Mouse (Mus musculus): Measurements from ENCODE around the gene Palm2. TPM values are rescaled to one million over a fixed set of nuclear protein-coding genes. Genes with fewer than 3 reads are reported as not detected.

Gene Palm2
- polyA plus RNA-seq, 1 experiment from 2014 or later: 7.5 TPM

DNA sequence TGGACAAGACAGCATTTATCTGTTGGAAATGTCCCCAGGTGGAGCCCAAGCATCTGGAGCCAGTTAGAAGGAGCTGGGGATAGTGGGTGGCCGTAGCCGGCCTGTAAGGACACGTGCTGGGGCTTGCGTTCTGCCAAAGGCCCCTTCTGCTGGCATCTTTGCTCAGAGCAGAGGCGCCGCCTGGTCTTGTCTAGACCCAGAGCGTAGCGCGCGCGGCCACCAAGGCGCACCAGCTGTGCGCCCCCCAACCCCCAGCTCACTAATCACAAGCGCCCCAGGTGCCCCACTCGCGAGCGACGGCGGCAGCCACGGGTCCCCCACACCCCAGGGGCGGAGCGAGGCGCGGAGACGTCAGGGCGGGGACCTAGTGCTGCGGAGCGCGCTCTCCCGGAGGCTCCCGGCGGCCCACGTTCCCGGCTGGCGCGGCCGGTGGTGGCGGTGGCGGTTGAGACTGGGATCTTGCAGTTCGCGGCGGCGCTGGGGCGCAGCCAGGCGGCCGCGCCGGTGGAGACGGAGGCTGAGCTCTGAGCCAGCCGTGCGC lies 133.7 kb downstream of the Palm2 start, which contains the start of gene Pakap:
TSS of gene Pakap (plus strand) at position 514 of the 541 bp plus-strand sequence.
- TF ChIP-seq CTCF (IDR thresholded peaks at IDR 0.05; ENCODE audit: low read depth): no peak
- H3K4me1 ChIP-seq (ENCODE audit: insufficient read depth): peaks cover 6% of the 10 kb centered on the region; the same call in 1 of the 2 replicates
- H3K27me3 ChIP-seq (ENCODE audit: insufficient read depth, low read length): no peaks in the 10 kb centered on the region
- under 1% methylated on average over 36 of the region's 51 CpGs for WGBS
- ATAC-seq (ENCODE audit: insufficient read depth): peak; percentile 91
- peak within 1 kb of the TSS; percentile 61 for H3K4me3 ChIP-seq (ENCODE audit: low read depth, low read length)
- no peaks in the 10 kb centered on the region for H3K36me3 ChIP-seq (ENCODE audit: insufficient read depth)
- no peaks in the 10 kb centered on the region for H3K9me3 ChIP-seq (ENCODE audit: low read depth, low read length)
- H3K4me2 ChIP-seq: peak within 1 kb of the TSS; percentile 76
- peak within 1 kb of the TSS; percentile 94 for H3K27ac ChIP-seq (ENCODE audit: low read depth)
- H3K9ac ChIP-seq: peak within 1 kb of the TSS; percentile 81
- DNase-seq: peak; percentile 84

GRCm38 (mm10) chr4:57568268-57569068 lies 134.4 kb downstream of the Palm2 start:
- 21% methylated on average over 19 of the region's 19 CpGs for WGBS
- Histone ChIP-seq H3K4me1 (ENCODE audit: insufficient read depth) (peaks cover 6% of the 10 kb centered on the region; the same call in 1 of the 2 replicates), H3K4me2 (peak overlapping the region; percentile 76), H3K36me3 (ENCODE audit: insufficient read depth) (no peaks in the 10 kb centered on the region), H3K9me3 (ENCODE audit: low read depth, low read length) (no peaks in the 10 kb centered on the region), H3K27me3 (ENCODE audit: insufficient read depth, low read length) (no peaks in the 10 kb centered on the region), H3K9ac (peak overlapping the region; percentile 81), H3K27ac (ENCODE audit: low read depth) (peak overlapping the region; percentile 94), H3K4me3 (ENCODE audit: low read depth, low read length) (peak overlapping the region; percentile 61)
- no peak for TF ChIP-seq CTCF (IDR thresholded peaks at IDR 0.05; ENCODE audit: low read depth)
- DNase-seq (peak; percentile 56), ATAC-seq (ENCODE audit: insufficient read depth) (peak; percentile 42)

DNA sequence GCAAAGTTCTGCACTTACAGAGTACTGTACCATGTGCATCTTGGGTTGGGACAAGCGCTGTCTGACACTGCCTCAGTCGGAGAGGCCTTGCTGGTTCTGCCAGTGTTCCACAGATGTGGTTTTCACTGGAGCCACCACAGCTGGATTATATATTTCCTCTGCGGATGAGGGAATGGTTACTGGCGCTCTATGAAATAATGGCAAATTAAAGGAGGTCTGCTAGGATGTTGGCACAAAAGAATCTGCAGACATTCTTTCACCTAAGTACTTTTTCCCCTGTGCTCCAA lies 135.0 kb downstream of the Palm2 start:
- 49% methylated on average over 4 of the region's 4 CpGs for WGBS
- TF ChIP-seq CTCF (IDR thresholded peaks at IDR 0.05; ENCODE audit: low read depth): no peak
- Histone ChIP-seq H3K27ac (ENCODE audit: low read depth) (peak overlapping the region; percentile 94), H3K4me2 (peak overlapping the region; percentile 76), H3K27me3 (ENCODE audit: insufficient read depth, low read length) (no peaks in the 10 kb centered on the region), H3K4me1 (ENCODE audit: insufficient read depth) (peaks cover 6% of the 10 kb centered on the region; the same call in 1 of the 2 replicates), H3K36me3 (ENCODE audit: insufficient read depth) (no peaks in the 10 kb centered on the region), H3K9me3 (ENCODE audit: low read depth, low read length) (no peaks in the 10 kb centered on the region), H3K4me3 (ENCODE audit: low read depth, low read length) (peak overlapping the region; percentile 61), H3K9ac (peak overlapping the region; percentile 81)
- no peak for DNase-seq
- ATAC-seq (ENCODE audit: insufficient read depth): no peak

GRCm38 (mm10) chr4:57569711-57570110 lies 135.7 kb downstream of the Palm2 start:
- H3K9ac ChIP-seq: peak overlapping the region; percentile 81
- no peaks in the 10 kb centered on the region for H3K36me3 ChIP-seq (ENCODE audit: insufficient read depth)
- H3K4me2 ChIP-seq: peak overlapping the region; percentile 76
- H3K4me1 ChIP-seq (ENCODE audit: insufficient read depth): peaks cover 9% of the 10 kb centered on the region; the same call in 1 of the 2 replicates
- H3K27ac ChIP-seq (ENCODE audit: low read depth): peak overlapping the region; percentile 94
- H3K27me3 ChIP-seq (ENCODE audit: insufficient read depth, low read length): no peaks in the 10 kb centered on the region
- H3K4me3 ChIP-seq (ENCODE audit: low read depth, low read length): peak overlapping the region; percentile 61
- no peak for ATAC-seq (ENCODE audit: insufficient read depth)
- no peak for TF ChIP-seq CTCF (IDR thresholded peaks at IDR 0.05; ENCODE audit: low read depth)
- WGBS: 35% methylated on average over 6 of the region's 6 CpGs
- DNase-seq: peak; percentile 49
- no peaks in the 10 kb centered on the region for H3K9me3 ChIP-seq (ENCODE audit: low read depth, low read length)

DNA sequence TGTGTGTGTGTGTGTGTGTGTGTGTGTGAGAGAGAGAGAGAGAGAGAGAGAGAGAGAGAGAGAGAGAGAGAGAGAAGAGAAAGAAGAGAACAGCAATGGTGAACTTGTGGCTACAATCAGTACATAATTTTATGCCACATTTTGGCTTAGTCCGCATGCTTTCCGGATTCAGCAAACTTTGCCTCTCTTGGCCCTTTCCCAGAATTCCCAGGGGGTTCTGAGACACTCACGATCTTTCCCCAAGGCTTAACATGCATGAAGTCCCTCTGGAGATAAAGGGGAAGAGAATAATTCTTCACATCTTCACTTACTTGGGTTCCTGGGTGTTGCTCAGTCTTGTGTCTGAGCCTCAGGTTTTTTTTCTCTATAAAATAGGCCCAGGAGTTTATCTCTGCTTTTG lies 136.2 kb downstream of the Palm2 start:
- H3K4me1 ChIP-seq (ENCODE audit: insufficient read depth): peaks cover 13% of the 10 kb centered on the region; the same call in 1 of the 2 replicates
- H3K36me3 ChIP-seq (ENCODE audit: insufficient read depth): no peaks in the 10 kb centered on the region
- peak overlapping the region; percentile 76 for H3K4me2 ChIP-seq
- ATAC-seq (ENCODE audit: insufficient read depth): no peak
- no peak overlapping the region for H3K9ac ChIP-seq
- no peak for DNase-seq
- WGBS: 56% methylated on average over 3 of the region's 3 CpGs
- no peak for TF ChIP-seq CTCF (IDR thresholded peaks at IDR 0.05; ENCODE audit: low read depth)
- peak overlapping the region; percentile 61; the same call in 1 of the 2 replicates for H3K4me3 ChIP-seq (ENCODE audit: low read depth, low read length)
- H3K27me3 ChIP-seq (ENCODE audit: insufficient read depth, low read length): no peaks in the 10 kb centered on the region
- H3K27ac ChIP-seq (ENCODE audit: low read depth): no peak overlapping the region
- H3K9me3 ChIP-seq (ENCODE audit: low read depth, low read length): no peaks in the 10 kb centered on the region

GRCm38 (mm10) chr4:57574181-57574580 lies 140.1 kb downstream of the Palm2 start:
- peak overlapping the region; percentile 3; the same call in 1 of the 2 replicates for H3K27ac ChIP-seq (ENCODE audit: low read depth)
- peaks cover 10% of the 10 kb centered on the region; the same call in 1 of the 2 replicates for H3K4me1 ChIP-seq (ENCODE audit: insufficient read depth)
- ATAC-seq (ENCODE audit: insufficient read depth): no peak
- no peaks in the 10 kb centered on the region for H3K27me3 ChIP-seq (ENCODE audit: insufficient read depth, low read length)
- no peak overlapping the region for H3K9ac ChIP-seq
- no peak for TF ChIP-seq CTCF (IDR thresholded peaks at IDR 0.05; ENCODE audit: low read depth)
- H3K36me3 ChIP-seq (ENCODE audit: insufficient read depth): no peaks in the 10 kb centered on the region
- H3K4me3 ChIP-seq (ENCODE audit: low read depth, low read length): no peak overlapping the region
- DNase-seq: no peak
- WGBS: 80% methylated on average over 3 of the region's 3 CpGs
- no peak overlapping the region for H3K4me2 ChIP-seq
- H3K9me3 ChIP-seq (ENCODE audit: low read depth, low read length): no peaks in the 10 kb centered on the region

GRCm38 (mm10) chr4:57574646-57575045 lies 140.6 kb downstream of the Palm2 start:
- Histone ChIP-seq H3K27me3 (ENCODE audit: insufficient read depth, low read length) (no peaks in the 10 kb centered on the region), H3K36me3 (ENCODE audit: insufficient read depth) (no peaks in the 10 kb centered on the region), H3K9ac (no peak overlapping the region), H3K9me3 (ENCODE audit: low read depth, low read length) (no peaks in the 10 kb centered on the region), H3K4me2 (no peak overlapping the region), H3K27ac (ENCODE audit: low read depth) (peak overlapping the region; percentile 3; the same call in 1 of the 2 replicates), H3K4me3 (ENCODE audit: low read depth, low read length) (no peak overlapping the region), H3K4me1 (ENCODE audit: insufficient read depth) (peaks cover 10% of the 10 kb centered on the region; the same call in 1 of the 2 replicates)
- no peak for DNase-seq
- WGBS: 61% methylated on average over 6 of the region's 6 CpGs
- no peak for TF ChIP-seq CTCF (IDR thresholded peaks at IDR 0.05; ENCODE audit: low read depth)
- ATAC-seq (ENCODE audit: insufficient read depth): no peak
